In the genomic region with DNA sequence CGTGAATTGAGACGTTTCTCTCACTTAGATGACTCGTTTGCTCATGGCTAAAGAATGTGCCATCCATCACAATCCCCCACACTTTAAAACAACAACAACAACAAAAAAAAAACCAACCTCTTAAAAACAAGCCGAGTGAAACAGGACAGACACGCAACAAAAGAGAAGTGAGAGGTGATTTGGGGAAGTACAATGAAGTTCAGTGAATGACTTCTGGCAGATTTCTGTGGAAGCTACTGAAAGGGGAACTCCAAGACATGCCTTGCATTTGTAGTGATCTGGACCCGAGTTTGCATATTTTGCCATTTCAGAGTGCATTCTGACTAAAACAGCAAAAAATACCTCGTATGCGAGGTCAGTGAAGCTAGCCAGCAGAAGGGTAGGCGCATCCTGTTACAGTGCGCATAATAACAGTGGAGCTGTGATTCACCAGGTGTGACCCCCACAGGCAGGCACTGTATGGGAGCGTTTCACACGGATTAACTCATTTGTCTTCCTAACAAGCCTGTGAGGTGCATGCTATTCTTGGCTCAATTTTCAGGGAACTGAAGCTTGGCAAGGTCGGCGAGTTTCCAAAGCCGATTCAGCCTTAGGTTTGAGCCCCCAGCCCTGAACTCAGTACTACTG, we compare ENCODE assay signal across 9 mouse cellular contexts. TPM values are rescaled to one million over a fixed set of nuclear protein-coding genes. Genes with fewer than 3 reads are reported as not detected.
DNase-seq lines count a peak whose midpoint lies in the region; ATAC-seq and TF ChIP-seq lines count a peak whose summit lies in the region.
"Had no signal": no experiment of that assay in that cellular context is flagged by ENCODE, and none has a peak within 500 bp of the region (broad histone marks: within the 10 kb centered on the region; RNA-seq: fewer than 3 reads in every experiment).

No protein-coding gene starts in this region.

- no peaks in the 10 kb centered on the region for H3K36me3 ChIP-seq in hindbrain, embryonic 13.5 days
- H3K36me3 ChIP-seq in hindbrain, embryonic 10.5 days: no peaks in the 10 kb centered on the region
- H3K36me3 ChIP-seq in thymus, adult 2 months (ENCODE audit: control insufficient read depth, insufficient read depth, low read length): no peaks in the 10 kb centered on the region

- H3K4me1 ChIP-seq in hindbrain, embryonic 13.5 days (replicated peaks): peaks cover 11% of the 10 kb centered on the region
- H3K4me1 ChIP-seq in hindbrain, embryonic 10.5 days (replicated peaks): peaks cover 15% of the 10 kb centered on the region
- peaks cover 31% of the 10 kb centered on the region for H3K4me1 ChIP-seq in bone marrow macrophage, adult 2 months (ENCODE audit: control insufficient read depth, insufficient read depth, low read length)
- no peaks in the 10 kb centered on the region for H3K4me1 ChIP-seq in thymus, adult 2 months (replicated peaks; ENCODE audit: control insufficient read depth, insufficient read depth, low read length)

- WGBS in hindbrain, embryonic 13.5 days: 16% methylated on average over 15 of the region's 15 CpGs
- 21% methylated on average over 15 of the region's 15 CpGs for WGBS in hindbrain, embryonic 10.5 days
- WGBS in thymus, adult 2 months: 12% methylated on average over 15 of the region's 15 CpGs

- TF ChIP-seq POLR2A in bone marrow macrophage, adult 2 months (IDR thresholded peaks at IDR 0.05; ENCODE audit: borderline replicate concordance, low read depth, low read length): no peak
- TF ChIP-seq POLR2A in thymus, adult 2 months (IDR thresholded peaks at IDR 0.05; ENCODE audit: control insufficient read depth, extremely low read depth, insufficient read depth, low read length, poor library complexity): no peak

- no peak for DNase-seq in hindbrain, embryonic 10.5 days (ENCODE audit: low spot score)
- DNase-seq in CD4-positive, CD25-positive, alpha-beta regulatory T cell, adult 2 months (ENCODE audit: low read depth, low spot score): peak; percentile 35
- DNase-seq in lung, postnatal 25 days (ENCODE audit: low spot score): peak; percentile 57
- DNase-seq in thymus, adult 2 months: no peak
- DNase-seq in retina, embryonic 14.5 days (ENCODE audit: low spot score): no peak

- H3K27me3 ChIP-seq in hindbrain, embryonic 13.5 days: no peaks in the 10 kb centered on the region
- peaks cover 3% of the 10 kb centered on the region; the same call in 1 of the 2 replicates for H3K27me3 ChIP-seq in hindbrain, embryonic 10.5 days (ENCODE audit: insufficient read depth, poor library complexity, severe bottlenecking)
- no peaks in the 10 kb centered on the region for H3K27me3 ChIP-seq in thymus, adult 2 months (ENCODE audit: control insufficient read depth, insufficient read depth, low read length)

- no peak overlapping the region for H3K9ac ChIP-seq in hindbrain, embryonic 13.5 days

- no peak overlapping the region for H3K27ac ChIP-seq in hindbrain, embryonic 13.5 days
- H3K27ac ChIP-seq in hindbrain, embryonic 10.5 days: no peak overlapping the region
- H3K27ac ChIP-seq in bone marrow macrophage, adult 2 months (ENCODE audit: insufficient read depth, low read depth, low read length): peak overlapping the region; percentile 97
- H3K27ac ChIP-seq in thymus, adult 2 months (ENCODE audit: control insufficient read depth, insufficient read depth, low read length): no peak overlapping the region

- peak overlapping the region; percentile 1; the same call in 1 of the 2 replicates for H3K4me2 ChIP-seq in hindbrain, embryonic 13.5 days

- H3K4me3 ChIP-seq in hindbrain, embryonic 13.5 days: no peak overlapping the region
- H3K4me3 ChIP-seq in hindbrain, embryonic 10.5 days: no peak overlapping the region
- peak overlapping the region; percentile 50 for H3K4me3 ChIP-seq in bone marrow macrophage, adult 2 months (ENCODE audit: insufficient read depth, low read length)
- no peak overlapping the region for H3K4me3 ChIP-seq in thymus, adult 2 months (ENCODE audit: control insufficient read depth, insufficient read depth, low read length)

- ATAC-seq in hindbrain, embryonic 13.5 days (ENCODE audit: low FRiP score): no peak
- ATAC-seq in erythroid progenitor cell, adult 5-6 weeks (replicated peaks; ENCODE audit: low FRiP score, poor library complexity, severe bottlenecking): no peak
- ATAC-seq: intestine, embryonic 16.5 days had no signal

- TF ChIP-seq CTCF in bone marrow macrophage, adult 2 months (IDR thresholded peaks at IDR 0.05; ENCODE audit: low read depth, low read length): no peak
- TF ChIP-seq CTCF in thymus, adult 2 months (IDR thresholded peaks at IDR 0.05; ENCODE audit: borderline replicate concordance, control insufficient read depth, extremely low read depth, insufficient read depth, low read length, poor library complexity): no peak

- no peaks in the 10 kb centered on the region for H3K9me3 ChIP-seq in hindbrain, embryonic 13.5 days
- H3K9me3 ChIP-seq in hindbrain, embryonic 10.5 days: no peaks in the 10 kb centered on the region

RNA-seq across cellular contexts. Expression of gene Bmp2k, which starts 17.4 kb away (rescaled TPM):
- polyA plus RNA-seq in hindbrain, embryonic 13.5 days (2015; fragmentation: Nextera tagmentation; extraction: Ambion mirVana): 10.0 and 10.5 TPM in 2 replicates
- 10.1 and 10.2 TPM in 2 replicates for polyA plus RNA-seq in hindbrain, embryonic 10.5 days (2016; fragmentation: Nextera tagmentation; extraction: Ambion mirVana)
- 37.0 and 41.5 TPM in 2 replicates for polyA plus RNA-seq in bone marrow macrophage, adult 2 months (2012; ENCODE audit: insufficient read depth, insufficient read length, missing spikeins)
- polyA plus RNA-seq in thymus, adult 2 months (2012; rRNA removed): 21.7 and 27.5 TPM in 2 replicates
- total RNA-seq in erythroid progenitor cell, adult 5-6 weeks (2015; ENCODE audit: low replicate concordance): 126 and 140 TPM in 2 replicates
- total RNA-seq in erythroid progenitor cell, adult 5-6 weeks (2017; ENCODE audit: low replicate concordance): 96.1 and 111 TPM in 2 replicates

Comparison
In these comparisons a context has a peak if more than half of its experiments do, and no peak if none do; other contexts are left out.
1. DNase-seq: peak in CD4-positive, CD25-positive, alpha-beta regulatory T cell, adult 2 months (single experiment) and lung, postnatal 25 days (single experiment); none in hindbrain, embryonic 10.5 days (single experiment), thymus, adult 2 months (single experiment) and retina, embryonic 14.5 days (single experiment).